Mouse (Mus musculus) lung, embryonic 15.5 days (tissue): ENCODE measurements around the gene Nagk. TPM values are rescaled to one million over a fixed set of nuclear protein-coding genes. Genes with fewer than 3 reads are reported as not detected.

Experiments used
- polyA plus RNA-seq: library from polyadenylated mRNA; unstranded; fragments of >200 nt; fragmentation: Nextera tagmentation; extraction: Ambion mirVana; gene quantifications from 2 replicates; pipeline ENCODE4 v1.2.1, GENCODE M21; 2015

The Nagk gene
- polyA plus RNA-seq, 1 experiment from 2014 or later = 59.1 TPM

Other genes starting within 250 kb of the Nagk start
- 21.0 and 23.3 TPM in 2 replicates for gene Stambp, start 222.3 kb upstream of the Nagk start, polyA plus RNA-seq
- gene Clec4f, start 138.8 kb upstream of the Nagk start, polyA plus RNA-seq = not detected in 2 replicates
- gene Cd207, start 117.1 kb upstream of the Nagk start, polyA plus RNA-seq = not detected in 2 replicates
- gene Vax2, start 83.7 kb upstream of the Nagk start, polyA plus RNA-seq = not detected in 2 replicates
- 0.35 and 0.45 TPM in 2 replicates for gene Atp6v1b1, start 52.0 kb upstream of the Nagk start, polyA plus RNA-seq
- not detected in 2 replicates for gene Ankrd53, start 32.3 kb upstream of the Nagk start, polyA plus RNA-seq
- gene Tex261, start 19.2 kb upstream of the Nagk start, polyA plus RNA-seq = 89.1 and 92.7 TPM in 2 replicates
- 20.0 and 21.0 TPM in 2 replicates for gene Paip2b, start 36.8 kb downstream of the Nagk start, polyA plus RNA-seq
- gene Zfp638, start 72.1 kb downstream of the Nagk start, polyA plus RNA-seq = 57.7 and 59.1 TPM in 2 replicates
- 8.7 and 9.8 TPM in 2 replicates for gene Dysf, start 213.6 kb downstream of the Nagk start, polyA plus RNA-seq